Mouse (Mus musculus) hindbrain, embryonic 13.5 days (tissue): ENCODE data around the gene Prdm2. TPM values are rescaled to one million over a fixed set of nuclear protein-coding genes. Genes with fewer than 3 reads are reported as not detected.

Source experiments
- ATAC-seq: fragments of 200-750 bp; cut with Nextera tagmentation; 2 replicates; pipeline ENCODE4 v1.8.0; 2017; ENCODE audit warnings: moderate TSS enrichment; ENCODE audit not compliant: low FRiP score
- H3K27ac ChIP-seq: fragments of 300-500 bp; sonication (generic); 2 replicates; pipeline ENCODE4 v1.5.1; 2015; ENCODE audit warnings: inconsistent platforms, mild to moderate bottlenecking, moderate library complexity
- H3K27me3 ChIP-seq: fragments of 300-500 bp; sonication (generic); 2 replicates; pipeline ENCODE4 v1.6.1; 2015; ENCODE audit warnings: mild to moderate bottlenecking, inconsistent platforms
- H3K36me3 ChIP-seq: fragments of 300-500 bp; sonication (generic); 2 replicates; pipeline ENCODE4 v1.6.1; 2015; ENCODE audit warnings: mild to moderate bottlenecking, inconsistent platforms
- H3K4me1 ChIP-seq: fragments of 300-500 bp; sonication (generic); replicated peaks from 2 replicates; pipeline ENCODE4 v1.6.1; 2015; ENCODE audit warnings: inconsistent platforms
- H3K4me2 ChIP-seq: fragments of 300-500 bp; sonication (generic); 2 replicates; pipeline ENCODE4 v1.6.1; 2015; ENCODE audit warnings: inconsistent platforms, mild to moderate bottlenecking, moderate library complexity
- H3K4me3 ChIP-seq: fragments of 300-500 bp; sonication (generic); 2 replicates; pipeline ENCODE4 v1.5.1; 2015; ENCODE audit warnings: mild to moderate bottlenecking, inconsistent platforms
- H3K9ac ChIP-seq: fragments of 300-500 bp; sonication (generic); 2 replicates; pipeline ENCODE4 v1.6.1; 2015; ENCODE audit warnings: mild to moderate bottlenecking, inconsistent platforms
- H3K9me3 ChIP-seq: fragments of 300-500 bp; sonication (generic); 2 replicates; pipeline ENCODE4 v1.6.1; 2016; ENCODE audit warnings: inconsistent platforms
- WGBS: fragments of 180-500 bp; shearing (Covaris S2); methylation state at CpG from one replicate; pipeline ENCODE4 v1.1.7; 2015; 5-methylcytosine and 5-hydroxymethylcytosine counted together
- polyA plus RNA-seq: library from polyadenylated mRNA; unstranded; fragments of >200 nt; fragmentation: Nextera tagmentation; extraction: Ambion mirVana; gene quantifications from 2 replicates; pipeline ENCODE4 v1.2.1, GENCODE M21; 2015

Gene Prdm2
- polyA plus RNA-seq, 1 experiment from 2014 or later = 17.6 TPM

DNA sequence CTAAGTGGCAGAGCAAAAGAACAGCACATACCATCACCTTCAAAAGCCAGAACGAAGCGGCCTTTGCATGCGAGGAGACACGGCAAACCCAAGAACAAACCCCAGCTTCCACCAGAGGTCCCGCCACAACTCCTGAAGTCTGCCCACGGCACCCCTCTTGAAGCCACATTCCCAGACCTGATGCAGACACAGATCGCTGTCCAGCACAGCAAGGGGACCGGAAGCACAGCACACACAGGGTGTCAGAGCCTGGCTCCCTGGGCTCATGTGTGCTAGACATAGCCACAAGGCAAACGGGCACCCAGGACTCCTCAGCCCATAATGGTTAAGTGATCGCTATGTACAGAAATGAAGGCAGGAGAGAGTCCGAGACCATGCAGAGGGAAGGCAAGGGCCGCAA, 96.9 kb downstream of the Prdm2 start:
- peaks cover 56% of the 10 kb centered on the region for H3K4me1 ChIP-seq

DNA sequence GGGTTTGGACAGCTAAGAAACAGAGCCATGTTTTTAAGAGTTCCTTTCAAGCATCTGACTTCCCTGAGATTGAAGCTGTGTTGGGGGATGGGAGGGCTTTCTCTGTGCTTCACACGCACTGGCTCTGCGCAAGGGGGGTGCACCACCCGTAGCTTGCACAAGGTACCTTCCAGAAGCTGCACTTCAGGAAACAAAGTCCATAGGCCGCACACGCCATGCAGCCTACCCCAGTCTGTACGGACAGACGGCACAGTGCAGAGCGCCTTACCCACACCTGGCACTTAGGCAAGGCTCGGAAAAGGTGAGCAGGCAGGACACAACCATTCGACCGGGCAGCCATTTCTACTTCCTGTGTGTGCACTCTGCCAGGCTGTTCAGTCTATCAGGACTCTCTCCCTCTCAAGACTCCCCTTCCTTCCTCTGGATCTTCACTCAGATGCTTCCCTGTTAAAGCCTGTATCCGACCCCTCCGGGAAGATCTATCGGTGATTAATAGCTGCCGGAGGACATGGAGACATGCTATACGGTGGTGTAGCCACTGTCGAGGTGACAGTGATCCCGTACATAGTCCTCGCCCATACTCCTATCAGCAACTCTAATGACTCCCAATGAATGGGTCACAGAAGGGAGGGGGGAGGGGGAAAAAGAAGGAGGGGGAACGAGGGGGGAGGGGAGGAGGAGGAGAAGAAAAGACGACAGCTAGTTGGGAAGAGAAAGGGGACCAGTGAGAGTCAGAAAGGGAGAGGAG, 98.4 kb downstream of the Prdm2 start:
- H3K4me3 ChIP-seq = no peak overlapping the region
- H3K4me2 ChIP-seq = no peak overlapping the region
- no peak overlapping the region for H3K9ac ChIP-seq
- H3K27ac ChIP-seq = peak overlapping the region; percentile 25; the same call in 1 of the 2 replicates
- H3K4me1 ChIP-seq = peaks cover 47% of the 10 kb centered on the region
- H3K27me3 ChIP-seq = no peaks in the 10 kb centered on the region
- WGBS = 72% methylated on average over 20 of the region's 21 CpGs
- peak; percentile 50 for ATAC-seq
- no peaks in the 10 kb centered on the region for H3K9me3 ChIP-seq
- peaks cover 29% of the 10 kb centered on the region for H3K36me3 ChIP-seq

More for the DNA sequence above, 96.9 kb downstream of the Prdm2 start:
- H3K4me2 ChIP-seq = no peak overlapping the region
- 85% methylated on average over 12 of the region's 12 CpGs for WGBS
- no peak overlapping the region for H3K4me3 ChIP-seq
- no peak overlapping the region for H3K9ac ChIP-seq
- H3K9me3 ChIP-seq = no peaks in the 10 kb centered on the region
- no peak overlapping the region for H3K27ac ChIP-seq
- ATAC-seq = no peak
- no peaks in the 10 kb centered on the region for H3K27me3 ChIP-seq
- peaks cover 15% of the 10 kb centered on the region for H3K36me3 ChIP-seq

DNA sequence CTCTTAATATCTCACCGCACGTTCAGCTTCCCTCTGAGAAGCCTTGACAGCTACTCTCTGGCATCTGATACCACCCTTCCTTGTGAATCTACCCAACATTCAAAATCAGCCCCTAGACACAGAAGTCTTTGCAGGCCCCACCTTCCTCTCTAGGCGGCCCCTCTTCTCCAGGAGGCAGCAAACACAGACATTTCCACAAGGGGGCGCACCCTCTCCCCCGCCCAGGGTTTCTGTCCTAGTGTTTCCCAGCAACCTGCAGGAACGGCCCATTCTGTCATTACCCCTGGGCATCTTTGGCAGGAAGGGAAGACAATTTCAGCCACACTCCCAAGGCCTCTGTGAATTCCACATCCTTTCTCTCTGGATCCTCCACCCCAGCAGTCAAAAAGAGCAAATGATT, 99.8 kb downstream of the Prdm2 start:
- no peak for ATAC-seq
- peaks cover 44% of the 10 kb centered on the region for H3K36me3 ChIP-seq
- H3K27ac ChIP-seq = no peak overlapping the region
- no peak overlapping the region for H3K9ac ChIP-seq
- H3K27me3 ChIP-seq = no peaks in the 10 kb centered on the region
- WGBS = 32% methylated on average over 6 of the region's 6 CpGs
- peaks cover 45% of the 10 kb centered on the region for H3K4me1 ChIP-seq
- H3K9me3 ChIP-seq = no peaks in the 10 kb centered on the region
- no peak overlapping the region for H3K4me2 ChIP-seq
- no peak overlapping the region for H3K4me3 ChIP-seq

DNA sequence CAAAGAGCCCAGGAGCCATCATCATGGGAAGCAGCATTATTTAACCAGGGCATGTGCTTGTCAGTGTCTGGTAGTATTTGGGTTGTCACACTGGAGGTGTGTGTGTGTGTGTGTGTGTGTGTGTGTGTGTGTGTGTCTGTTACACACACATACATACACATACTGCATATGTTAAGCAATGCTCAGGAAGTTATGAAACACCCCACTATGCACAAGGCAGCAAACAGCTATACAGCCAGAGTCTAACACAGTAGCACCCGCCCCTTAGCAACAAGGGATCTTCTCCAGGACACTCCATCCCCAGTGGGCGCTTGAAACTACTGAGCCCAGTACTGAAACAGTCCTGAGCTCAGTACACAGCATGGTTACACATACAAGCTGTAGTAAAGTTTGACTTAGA, 100.4 kb downstream of the Prdm2 start:
- WGBS = 97% methylated on average over 2 of the region's 2 CpGs
- H3K4me2 ChIP-seq = no peak overlapping the region
- H3K9ac ChIP-seq = no peak overlapping the region
- no peak overlapping the region for H3K4me3 ChIP-seq
- H3K27ac ChIP-seq = no peak overlapping the region
- ATAC-seq = no peak
- H3K9me3 ChIP-seq = no peaks in the 10 kb centered on the region
- H3K27me3 ChIP-seq = no peaks in the 10 kb centered on the region
- peaks cover 48% of the 10 kb centered on the region for H3K36me3 ChIP-seq
- H3K4me1 ChIP-seq = peaks cover 45% of the 10 kb centered on the region

DNA sequence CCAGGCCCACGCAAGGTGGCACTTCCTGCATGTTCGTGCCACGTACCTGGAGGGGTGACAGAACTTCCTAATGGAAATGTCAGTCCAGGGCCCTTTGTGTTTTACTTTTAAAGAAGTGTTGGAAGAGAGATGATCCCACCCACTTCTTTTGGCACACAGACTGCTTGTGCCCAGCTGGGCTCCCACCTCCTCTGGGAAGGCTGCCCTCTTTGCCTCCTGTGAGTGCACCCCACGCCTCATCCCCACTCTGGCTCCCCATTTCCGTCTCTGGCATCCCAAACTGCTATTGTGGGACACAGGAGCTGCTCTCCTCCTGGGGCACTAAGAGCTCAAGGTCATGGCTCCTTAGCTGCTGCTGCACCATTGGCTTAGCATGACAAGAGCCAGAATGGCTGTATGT, 100.9 kb downstream of the Prdm2 start:
- Histone ChIP-seq H3K27me3 (no peaks in the 10 kb centered on the region), H3K4me3 (no peak overlapping the region), H3K4me2 (no peak overlapping the region), H3K4me1 (peaks cover 48% of the 10 kb centered on the region), H3K9me3 (no peaks in the 10 kb centered on the region), H3K9ac (no peak overlapping the region), H3K36me3 (peaks cover 45% of the 10 kb centered on the region), H3K27ac (no peak overlapping the region)
- no peak for ATAC-seq
- 93% methylated on average over 5 of the region's 5 CpGs for WGBS

DNA sequence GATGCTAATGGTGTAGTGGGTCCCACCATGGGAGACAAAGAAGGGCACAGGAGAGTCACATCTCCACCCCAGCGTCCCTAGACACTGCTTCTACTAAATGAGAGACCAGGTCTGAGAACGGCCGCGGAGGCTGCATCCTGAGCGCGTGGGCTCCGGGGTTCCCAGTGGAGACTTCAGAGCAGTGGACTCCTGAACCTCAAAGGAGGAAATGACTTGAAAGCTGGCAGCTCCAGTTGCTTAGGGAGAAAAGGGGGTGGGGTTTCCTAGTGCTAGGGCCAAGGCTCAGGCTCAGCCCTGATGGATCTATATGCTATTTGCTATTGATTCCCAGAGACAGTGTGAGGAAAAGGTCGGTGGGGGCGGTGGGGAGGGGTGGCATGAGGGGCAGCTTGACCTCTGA, 104.2 kb downstream of the Prdm2 start:
- ATAC-seq = no peak
- Histone ChIP-seq H3K4me3 (no peak overlapping the region), H3K27me3 (no peaks in the 10 kb centered on the region), H3K9ac (no peak overlapping the region), H3K36me3 (peaks cover 53% of the 10 kb centered on the region), H3K4me2 (no peak overlapping the region), H3K9me3 (no peaks in the 10 kb centered on the region), H3K27ac (no peak overlapping the region), H3K4me1 (peaks cover 30% of the 10 kb centered on the region)
- WGBS = 44% methylated on average over 9 of the region's 9 CpGs

DNA sequence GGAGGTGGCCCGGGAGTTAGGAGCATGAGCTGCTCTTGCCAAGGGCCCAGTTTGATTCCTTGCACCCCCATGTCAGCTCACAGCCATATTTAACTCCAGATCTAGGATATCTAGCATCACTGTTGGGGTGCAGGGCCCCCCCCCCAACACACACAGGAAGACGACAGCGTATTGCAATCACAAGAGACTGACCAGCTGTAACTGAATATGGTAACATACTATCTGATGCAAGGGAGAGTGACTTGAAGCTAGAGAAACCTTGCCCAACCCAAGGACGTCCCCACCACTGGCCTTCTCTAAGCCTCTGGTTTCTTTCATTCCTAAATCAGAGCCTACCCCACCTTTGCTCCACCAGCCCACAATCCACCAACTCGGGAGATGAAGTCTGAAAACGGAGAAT, 105.8 kb downstream of the Prdm2 start:
- H3K36me3 ChIP-seq = peaks cover 53% of the 10 kb centered on the region
- H3K4me1 ChIP-seq = peaks cover 21% of the 10 kb centered on the region
- ATAC-seq = no peak
- H3K4me3 ChIP-seq = no peak overlapping the region
- 80% methylated on average over 6 of the region's 6 CpGs for WGBS
- no peaks in the 10 kb centered on the region for H3K9me3 ChIP-seq
- H3K4me2 ChIP-seq = no peak overlapping the region
- no peak overlapping the region for H3K9ac ChIP-seq
- no peaks in the 10 kb centered on the region for H3K27me3 ChIP-seq
- H3K27ac ChIP-seq = no peak overlapping the region; the same call in 1 of the 2 replicates

DNA sequence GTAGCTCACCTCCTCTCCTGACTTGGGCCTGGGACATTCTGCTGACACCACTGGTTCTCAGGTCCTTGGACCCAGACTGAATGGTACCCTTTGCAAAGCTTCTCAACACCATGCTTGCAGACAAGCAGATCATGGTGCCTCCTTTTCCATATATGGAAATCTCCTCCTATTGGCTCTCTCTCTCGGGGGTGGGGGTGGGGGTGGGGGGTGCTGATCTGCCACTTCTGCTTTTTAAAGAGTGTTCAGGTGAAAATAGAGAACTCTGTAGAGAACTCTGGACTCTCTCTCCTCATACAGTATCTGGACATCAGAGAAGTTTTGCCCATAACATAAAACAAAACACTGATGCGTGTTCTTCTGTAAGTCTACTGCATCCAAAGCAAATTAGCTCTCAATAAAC, 106.2 kb downstream of the Prdm2 start:
- Histone ChIP-seq H3K4me2 (no peak overlapping the region), H3K4me1 (peaks cover 21% of the 10 kb centered on the region)
- 93% methylated on average over 2 of the region's 2 CpGs for WGBS

DNA sequence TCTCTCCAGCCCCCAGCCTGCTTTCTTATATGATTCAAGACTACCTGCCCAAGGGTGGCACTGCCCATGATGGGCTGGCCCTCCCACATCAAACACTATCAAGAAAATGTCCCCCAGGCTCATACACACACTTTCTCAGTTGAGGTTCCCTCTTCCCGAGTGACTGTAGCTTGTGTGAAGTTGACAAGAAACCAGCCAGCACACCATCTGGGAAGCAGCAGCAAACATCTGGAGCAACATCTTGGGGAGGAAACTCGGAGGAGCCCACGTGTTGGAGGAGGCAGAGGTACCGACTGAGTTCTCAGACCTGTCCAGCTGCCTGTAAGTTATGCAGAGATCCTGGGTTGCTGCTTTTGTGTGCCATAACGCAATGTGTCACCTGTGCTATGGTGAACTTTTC, 108.1 kb downstream of the Prdm2 start:
- H3K27ac ChIP-seq = no peak overlapping the region
- ATAC-seq = no peak
- no peak overlapping the region for H3K4me3 ChIP-seq
- H3K4me2 ChIP-seq = no peak overlapping the region
- H3K4me1 ChIP-seq = peaks cover 21% of the 10 kb centered on the region
- H3K27me3 ChIP-seq = no peaks in the 10 kb centered on the region
- 81% methylated on average over 5 of the region's 5 CpGs for WGBS
- H3K9ac ChIP-seq = no peak overlapping the region
- no peaks in the 10 kb centered on the region for H3K9me3 ChIP-seq
- peaks cover 30% of the 10 kb centered on the region for H3K36me3 ChIP-seq

More for the DNA sequence above, 106.2 kb downstream of the Prdm2 start:
- no peaks in the 10 kb centered on the region for H3K9me3 ChIP-seq
- no peak overlapping the region for H3K27ac ChIP-seq
- H3K4me3 ChIP-seq = no peak overlapping the region
- H3K9ac ChIP-seq = no peak overlapping the region
- H3K36me3 ChIP-seq = peaks cover 49% of the 10 kb centered on the region
- no peak for ATAC-seq
- no peaks in the 10 kb centered on the region for H3K27me3 ChIP-seq

DNA sequence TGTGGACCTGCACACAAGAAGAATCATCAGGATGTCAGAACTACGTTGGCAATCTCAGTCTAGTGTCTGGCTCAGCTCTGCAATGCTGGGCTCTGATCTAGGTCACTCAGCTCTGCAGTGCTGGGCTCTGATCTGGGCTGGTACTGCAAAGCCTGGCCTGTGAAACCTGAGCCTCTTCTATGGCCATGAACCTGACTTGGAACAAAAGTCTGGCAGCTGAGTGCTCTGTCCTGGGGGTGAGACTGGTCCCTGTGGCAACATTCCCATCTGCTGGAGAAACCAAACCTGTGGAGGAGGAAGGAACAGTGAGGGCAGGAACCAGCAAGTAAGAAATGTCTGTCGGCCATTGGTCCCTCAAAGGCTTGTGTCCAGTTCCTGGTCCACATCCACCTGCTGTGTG, 109.0 kb downstream of the Prdm2 start:
- ATAC-seq = peak; percentile 2; the same call in 1 of the 2 replicates
- H3K4me1 ChIP-seq = peaks cover 16% of the 10 kb centered on the region
- no peaks in the 10 kb centered on the region for H3K27me3 ChIP-seq
- H3K9ac ChIP-seq = no peak overlapping the region
- H3K36me3 ChIP-seq = peaks cover 21% of the 10 kb centered on the region
- H3K9me3 ChIP-seq = no peaks in the 10 kb centered on the region
- 82% methylated on average over 2 of the region's 2 CpGs for WGBS
- no peak overlapping the region for H3K4me3 ChIP-seq
- no peak overlapping the region for H3K27ac ChIP-seq
- no peak overlapping the region for H3K4me2 ChIP-seq

DNA sequence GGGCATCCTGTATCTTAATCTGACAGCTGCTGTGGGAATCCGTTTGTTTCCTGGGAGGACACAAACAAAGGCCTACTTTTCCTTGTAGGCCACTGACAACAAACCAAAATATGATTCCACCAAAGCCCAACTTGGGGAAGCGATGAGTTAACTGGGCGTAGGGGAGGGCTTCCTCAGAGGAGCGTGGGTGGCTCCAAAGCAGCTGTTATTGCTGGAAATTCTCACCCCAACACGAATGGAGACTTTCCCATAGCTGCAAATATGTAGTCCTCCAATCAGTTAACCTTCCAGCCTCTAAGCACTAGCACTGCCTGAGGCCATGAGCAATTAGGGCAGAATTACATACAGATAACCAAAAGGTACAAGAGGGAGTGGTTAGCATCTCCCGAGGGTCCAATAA, 112.6 kb downstream of the Prdm2 start:
- Histone ChIP-seq H3K36me3 (no peaks in the 10 kb centered on the region), H3K27ac (no peak overlapping the region), H3K4me3 (no peak overlapping the region), H3K27me3 (no peaks in the 10 kb centered on the region), H3K9me3 (no peaks in the 10 kb centered on the region), H3K9ac (no peak overlapping the region), H3K4me2 (no peak overlapping the region), H3K4me1 (no peaks in the 10 kb centered on the region; the same call in 1 of the 2 replicates)
- no peak for ATAC-seq
- 69% methylated on average over 6 of the region's 6 CpGs for WGBS

DNA sequence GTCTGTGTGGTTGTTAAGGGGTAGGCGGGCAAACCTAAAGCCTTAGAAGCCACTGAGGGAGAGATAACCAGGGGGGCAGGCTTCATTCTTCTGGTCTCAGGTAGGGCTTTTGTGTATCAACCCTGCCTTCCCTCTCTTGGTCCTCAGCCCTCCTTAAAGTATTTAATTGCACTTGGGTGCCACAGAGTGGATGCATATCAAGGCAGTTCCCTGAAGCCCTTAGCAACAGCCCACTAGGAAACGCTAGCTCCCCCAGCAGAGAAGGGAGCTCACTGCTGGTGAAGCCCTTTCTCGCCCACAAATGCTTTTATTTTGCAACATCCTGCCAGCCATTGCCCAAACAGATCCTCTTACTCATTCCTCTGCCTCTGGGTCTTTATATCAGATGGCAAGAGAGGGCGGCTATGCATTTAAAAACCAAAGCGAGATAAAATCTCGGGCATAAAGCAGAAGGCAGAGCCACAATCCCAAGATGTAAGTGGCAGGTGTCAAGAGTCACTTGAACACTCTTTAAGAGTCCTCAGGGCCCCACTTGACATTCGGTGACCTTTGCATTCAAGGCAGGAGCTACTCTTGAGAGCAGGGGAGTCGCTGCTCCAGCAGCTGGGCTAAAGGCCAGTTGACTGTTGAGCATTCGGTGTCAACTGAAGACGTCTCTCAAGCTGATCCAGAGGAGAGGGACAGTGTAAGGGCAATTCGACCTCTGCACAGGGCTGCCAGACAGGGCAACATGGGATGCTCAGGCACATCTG, 113.3 kb downstream of the Prdm2 start:
- Histone ChIP-seq H3K36me3 (no peaks in the 10 kb centered on the region), H3K27ac (no peak overlapping the region), H3K4me2 (no peak overlapping the region), H3K27me3 (no peaks in the 10 kb centered on the region), H3K4me3 (no peak overlapping the region), H3K9me3 (no peaks in the 10 kb centered on the region), H3K9ac (no peak overlapping the region), H3K4me1 (no peaks in the 10 kb centered on the region; the same call in 1 of the 2 replicates)
- no peak for ATAC-seq
- WGBS = 62% methylated on average over 11 of the region's 11 CpGs
